Mouse (Mus musculus): Measurements from ENCODE around the gene Shroom1.

The Shroom1 gene

DNA sequence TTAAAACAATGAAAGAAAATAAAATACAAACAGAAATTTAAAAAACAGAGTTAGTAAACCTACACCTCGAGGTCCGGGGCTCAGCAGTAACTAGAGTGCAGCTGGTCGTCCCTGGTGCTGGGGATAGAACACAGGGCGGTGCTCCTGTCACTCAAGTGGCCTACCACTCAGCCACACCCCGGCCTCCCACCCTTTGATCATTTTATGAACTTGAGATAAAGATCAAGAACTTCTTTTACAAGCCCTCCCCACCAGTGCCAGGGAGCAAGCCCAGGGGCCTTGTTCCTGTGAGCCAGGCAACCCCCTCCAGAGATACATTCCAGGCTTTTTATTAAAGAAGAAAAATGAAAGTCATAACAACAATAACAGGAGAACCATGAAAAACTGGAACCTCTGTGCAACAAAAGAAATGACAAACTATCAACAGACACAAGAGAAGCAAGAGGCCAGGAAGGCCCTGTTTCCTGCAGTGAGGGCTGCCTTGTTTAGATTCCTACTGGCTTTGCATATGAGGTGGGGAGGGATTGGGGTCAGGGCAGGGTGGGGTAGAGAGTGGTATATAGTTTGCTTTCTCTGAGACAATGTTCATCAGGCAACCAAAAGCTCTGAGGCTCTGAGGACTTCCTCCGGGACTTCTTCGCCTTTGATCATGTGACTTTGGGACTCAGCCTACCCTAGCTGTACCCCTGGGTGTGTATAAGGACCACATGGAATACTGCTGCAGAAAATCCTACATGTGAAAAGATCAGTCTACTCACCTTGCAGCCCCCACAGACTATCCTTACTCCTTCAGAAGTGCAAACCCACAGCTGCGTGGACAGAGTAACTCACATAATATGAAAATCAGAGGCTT lies 60.0 kb downstream of the Shroom1 start:
- no peak for DNase-seq

All from lung, postnatal 14 days (tissue).